Mouse (Mus musculus) large intestine, adult 2 months (tissue): Measurements from ENCODE around the gene Smad9. TPM values are rescaled to one million over a fixed set of nuclear protein-coding genes. Genes with fewer than 3 reads are reported as not detected.
A peak's percentile ranks its signal among the peaks of the same experiment; 100 is the strongest.

Source experiments
- DNase-seq: peaks from one replicate; pipeline ENCODE4 v3.0.0-alpha.2; 2012; ENCODE audit warnings: low read depth, low spot score
- WGBS: fragments of 180-500 bp; shearing (Covaris S2); methylation state at CpG from one replicate; pipeline ENCODE4 v1.1.7; 2018; 5-methylcytosine and 5-hydroxymethylcytosine counted together
- polyA plus RNA-seq: library from polyadenylated mRNA; depleted of rRNA; stranded (reverse); fragments of >200 nt; gene quantifications from 2 replicates; pipeline ENCODE4 v1.2.3, GENCODE M21; 2012; rRNA removed

Smad9 gene
- polyA plus RNA-seq, 1 experiment = 0.53 TPM

DNA sequence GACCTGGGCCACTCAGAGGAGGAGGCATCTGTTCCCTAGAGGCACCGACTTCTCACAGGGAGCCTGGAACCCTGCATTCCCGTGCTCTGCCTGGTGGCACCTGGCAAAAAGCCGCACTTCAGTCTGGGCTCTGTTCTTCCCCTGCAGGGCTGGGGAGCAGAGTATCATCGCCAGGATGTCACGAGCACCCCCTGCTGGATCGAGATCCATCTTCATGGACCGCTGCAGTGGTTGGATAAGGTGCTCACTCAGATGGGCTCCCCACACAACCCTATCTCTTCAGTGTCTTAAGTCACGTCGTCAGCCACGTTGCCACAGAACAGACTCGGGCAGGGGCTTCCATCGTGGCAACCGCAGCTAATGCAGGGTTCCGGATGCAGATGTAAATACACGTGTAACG lies 41.8 kb downstream of the Smad9 start:
- 28% methylated on average over 16 of the region's 16 CpGs for WGBS
- DNase-seq = no peak

DNA sequence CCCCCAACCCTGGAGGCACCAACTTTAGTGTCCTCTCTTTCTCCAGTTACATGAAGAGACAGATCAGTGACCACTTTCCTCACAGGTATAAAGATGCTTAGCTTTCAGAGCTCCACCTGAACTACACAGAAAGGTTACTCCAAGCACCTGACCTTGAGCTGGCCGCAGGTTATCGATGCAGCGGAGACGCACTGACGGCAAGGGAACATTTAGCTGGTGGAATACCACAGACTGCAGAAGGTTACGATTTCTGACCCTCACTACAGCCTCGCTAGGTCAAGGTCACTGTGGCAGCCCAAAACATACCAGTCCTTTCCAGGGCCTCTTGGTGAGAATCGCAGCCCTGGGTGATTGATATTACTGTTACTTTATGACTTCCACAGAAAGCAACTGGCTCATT lies 48.3 kb downstream of the Smad9 start:
- no peak for DNase-seq
- WGBS = 92% methylated on average over 8 of the region's 8 CpGs

DNA sequence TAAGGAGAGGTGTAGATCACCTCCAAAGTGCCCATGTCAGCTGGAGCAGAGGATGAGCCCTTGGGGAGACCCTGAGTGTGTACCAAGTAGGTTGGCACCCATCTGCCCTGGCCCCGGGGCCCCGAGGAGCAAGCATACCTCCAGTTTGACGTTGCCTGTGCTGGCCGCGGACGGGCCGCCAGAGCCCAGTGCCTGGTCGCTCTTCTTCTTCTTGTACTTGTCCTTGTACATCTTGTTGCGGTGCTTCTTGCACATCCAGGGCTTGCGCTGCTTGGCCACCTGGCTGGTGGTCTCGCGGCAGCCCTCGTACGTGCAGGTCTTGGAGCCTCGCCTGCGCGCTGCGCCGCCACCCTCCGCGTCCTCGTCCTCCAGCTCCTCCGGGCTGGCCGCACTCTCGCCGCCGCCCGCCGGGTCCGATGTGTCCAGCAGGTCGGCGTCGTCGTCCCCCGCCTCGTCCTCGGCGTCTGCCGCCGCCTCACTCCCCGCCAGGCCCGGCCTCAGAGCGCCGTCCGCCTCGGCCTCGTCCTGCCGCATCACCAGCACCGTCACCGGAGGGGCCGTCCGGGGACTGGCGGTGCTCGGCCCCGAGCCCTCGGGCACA lies 51.8 kb downstream of the Smad9 start:
- no peak for DNase-seq
- under 1% methylated on average over 55 of the region's 56 CpGs for WGBS

GRCm38 (mm10) chr3:54807666-54808217 lies 52.4 kb downstream of the Smad9 start, which contains the start of gene Rfxap:
TSS of gene Rfxap (minus strand) at chr3:54807791.
- peak; percentile 63 for DNase-seq
- WGBS = under 1% methylated on average over 52 of the region's 52 CpGs

DNA sequence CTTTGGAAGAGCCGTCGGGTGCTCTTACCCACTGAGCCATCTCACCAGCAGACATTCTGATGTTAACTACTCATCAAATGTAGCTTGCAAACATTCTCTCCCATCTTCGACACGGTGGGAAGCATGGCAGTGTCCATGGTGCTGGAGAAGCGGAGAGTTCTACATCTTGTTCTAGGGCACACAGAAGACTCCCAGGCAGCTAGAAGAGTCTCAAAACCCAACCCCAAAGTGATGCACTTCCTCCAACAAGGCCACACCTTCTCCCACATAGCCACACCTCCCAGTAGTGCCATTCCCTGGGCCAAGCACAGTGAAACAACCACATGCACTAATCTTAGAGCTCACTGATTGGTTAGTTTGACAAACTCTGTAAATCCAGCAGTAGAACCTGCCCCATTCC lies 53.7 kb downstream of the Smad9 start:
- 60% methylated on average over 5 of the region's 5 CpGs for WGBS
- DNase-seq = no peak

DNA sequence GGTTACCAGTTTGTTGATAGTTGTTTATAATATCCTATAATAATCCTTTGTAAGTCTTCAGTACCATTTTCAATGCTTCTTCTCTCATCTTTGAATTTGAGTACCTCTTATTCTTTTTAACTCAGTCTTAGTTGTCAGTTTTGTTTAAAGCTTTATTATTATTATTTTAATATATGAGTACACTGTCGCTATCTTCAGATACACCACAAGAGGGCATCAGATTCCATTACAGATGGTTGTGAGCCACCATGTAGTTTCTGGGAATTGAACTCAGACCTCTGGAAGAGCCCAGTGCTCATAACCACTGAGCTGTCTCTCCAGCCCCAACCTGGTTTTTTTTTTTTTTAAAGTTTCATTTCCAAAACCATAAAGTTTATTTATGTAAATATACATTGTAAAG lies 56.2 kb downstream of the Smad9 start:
- WGBS = 44% methylated on average over 1 of the region's 1 CpGs
- DNase-seq = no peak

GRCm38 (mm10) chr3:54813418-54813988 lies 58.1 kb downstream of the Smad9 start:
- no peak for DNase-seq
- WGBS = 75% methylated on average over 6 of the region's 6 CpGs

DNA sequence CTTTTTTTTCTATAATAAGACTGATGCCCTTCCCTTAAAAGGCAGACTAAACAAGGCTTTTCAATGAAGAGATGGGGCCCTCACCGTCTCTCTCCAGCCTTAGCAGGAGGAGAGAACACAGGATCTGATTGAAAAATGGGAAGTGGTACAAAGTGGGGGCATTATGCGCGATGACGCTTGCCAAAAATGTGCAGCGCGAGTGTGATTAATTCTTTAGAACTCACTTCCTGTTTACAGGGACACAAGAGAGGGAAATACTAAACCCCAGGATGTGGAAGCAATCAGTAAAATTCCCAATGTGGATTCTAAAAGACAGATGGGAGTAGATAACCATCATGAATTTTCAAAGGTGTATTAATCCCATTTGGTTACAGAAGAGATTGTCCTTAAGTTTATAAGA lies 59.2 kb downstream of the Smad9 start:
- WGBS = 66% methylated on average over 6 of the region's 6 CpGs
- no peak for DNase-seq

GRCm38 (mm10) chr3:54815292-54815691 lies 59.9 kb downstream of the Smad9 start:
- no peak for DNase-seq

DNA sequence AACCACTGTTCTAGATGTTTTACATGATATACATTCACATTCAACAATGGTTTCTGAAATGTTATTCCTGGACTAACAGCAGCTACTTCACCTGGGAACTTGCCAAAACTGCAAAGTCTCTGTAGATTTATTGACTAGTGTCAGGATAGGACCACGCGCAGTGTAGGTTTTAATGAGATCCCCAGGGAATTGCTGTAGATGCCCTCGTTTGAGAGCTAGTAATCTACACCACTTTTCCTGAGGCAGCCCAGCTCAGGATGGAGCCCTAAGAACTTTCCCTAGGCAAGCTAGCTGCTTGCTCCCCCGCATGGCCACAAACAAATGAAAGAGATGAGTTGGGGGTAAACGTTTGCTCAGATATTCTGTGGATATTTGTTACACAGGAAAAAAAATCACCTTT lies 67.1 kb downstream of the Smad9 start:
- DNase-seq = no peak
- 65% methylated on average over 5 of the region's 5 CpGs for WGBS

More at GRCm38 (mm10) chr3:54815292-54815691, 59.9 kb downstream of the Smad9 start:
- WGBS = 10% methylated on average over 3 of the region's 3 CpGs

GRCm38 (mm10) chr3:54832491-54832890 lies 77.1 kb downstream of the Smad9 start:
- DNase-seq = no peak
- 73% methylated on average over 3 of the region's 3 CpGs for WGBS

GRCm38 (mm10) chr3:54835421-54835820 lies 80.0 kb downstream of the Smad9 start:
- WGBS = 76% methylated on average over 2 of the region's 2 CpGs
- no peak for DNase-seq

Other genes with a start within 250 kb of the Smad9 start
- 27.7 and 40.8 TPM in 2 replicates for gene Supt20, start 62.8 kb upstream of the Smad9 start, polyA plus RNA-seq
- not detected in 2 replicates for gene Gm21958, start 41.2 kb upstream of the Smad9 start, polyA plus RNA-seq
- gene Exosc8, start 20.2 kb upstream of the Smad9 start, polyA plus RNA-seq = 29.8 and 32.3 TPM in 2 replicates
- 18.6 and 21.8 TPM in 2 replicates for gene Alg5, start 20.0 kb upstream of the Smad9 start, polyA plus RNA-seq
- gene Rfxap, start 52.2 kb downstream of the Smad9 start, polyA plus RNA-seq = 11.1 and 15.4 TPM in 2 replicates
- 1.1 and 2.1 TPM in 2 replicates for gene Sertm1, start 160.3 kb downstream of the Smad9 start, polyA plus RNA-seq